Mouse (Mus musculus) midbrain, embryonic 14.5 days (tissue): Measurements from ENCODE around the gene Lamtor2. TPM values are rescaled to one million over a fixed set of nuclear protein-coding genes. Genes with fewer than 3 reads are reported as not detected.

Experiments
- ATAC-seq: fragments of 200-750 bp; cut with Nextera tagmentation; 2 replicates; pipeline ENCODE4 v1.8.0; 2017; ENCODE audit warnings: moderate number of reproducible peaks, moderate library complexity; ENCODE audit not compliant: low FRiP score, low TSS enrichment
- DNase-seq: peaks from one replicate; pipeline ENCODE4 v3.0.0-alpha.2; 2015
- H3K27ac ChIP-seq: fragments of 300-500 bp; sonication (generic); replicated peaks from 2 replicates; pipeline ENCODE4 v1.5.1; 2014; ENCODE audit warnings: mild to moderate bottlenecking, low read depth, low read length, moderate library complexity
- H3K27me3 ChIP-seq: fragments of 300-500 bp; sonication (generic); 2 replicates; pipeline ENCODE4 v1.6.1; 2014; ENCODE audit warnings: low read length, control low read depth, mixed read lengths; ENCODE audit not compliant: control insufficient read depth, insufficient read depth
- H3K36me3 ChIP-seq: fragments of 300-500 bp; sonication (generic); 2 replicates; pipeline ENCODE4 v1.6.1; 2014; ENCODE audit warnings: low read length, control low read depth; ENCODE audit not compliant: control insufficient read depth, insufficient read depth
- H3K4me1 ChIP-seq: fragments of 300-500 bp; sonication (generic); 2 replicates; pipeline ENCODE4 v1.6.1; 2014; ENCODE audit warnings: mild to moderate bottlenecking, antibody characterized with exemption, low read length, control low read depth; ENCODE audit not compliant: control insufficient read depth, insufficient read depth
- H3K4me2 ChIP-seq: fragments of 300-500 bp; sonication (generic); 2 replicates; pipeline ENCODE4 v1.6.1; 2014; ENCODE audit warnings: mild to moderate bottlenecking, low read length, moderate library complexity
- H3K4me3 ChIP-seq: fragments of 300-500 bp; sonication (generic); replicated peaks from 2 replicates; pipeline ENCODE4 v1.5.1; 2014; ENCODE audit warnings: low read depth, low read length
- H3K9ac ChIP-seq: fragments of 300-500 bp; sonication (generic); replicated peaks from 2 replicates; pipeline ENCODE4 v1.6.1; 2014; ENCODE audit warnings: mild to moderate bottlenecking, low read length, moderate library complexity
- H3K9me3 ChIP-seq: fragments of 300-500 bp; sonication (generic); 2 replicates; pipeline ENCODE4 v1.6.1; 2016; ENCODE audit warnings: low read length, control low read depth, mixed read lengths; ENCODE audit not compliant: control insufficient read depth
- WGBS: fragments of 180-500 bp; shearing (Covaris S2); extraction: QIAGEN DNeasy Blood & Tissue Kit; methylation state at CpG from one replicate; pipeline ENCODE4 v1.1.7; 2014; 5-methylcytosine and 5-hydroxymethylcytosine counted together
- polyA plus RNA-seq: library from polyadenylated mRNA; unstranded; fragments of >200 nt; fragmentation: Nextera tagmentation; extraction: Ambion mirVana; gene quantifications from 2 replicates; pipeline ENCODE4 v1.2.1, GENCODE M21; 2014

Gene Lamtor2
- polyA plus RNA-seq, 1 experiment from 2014 or later, result 93.4 TPM

DNA sequence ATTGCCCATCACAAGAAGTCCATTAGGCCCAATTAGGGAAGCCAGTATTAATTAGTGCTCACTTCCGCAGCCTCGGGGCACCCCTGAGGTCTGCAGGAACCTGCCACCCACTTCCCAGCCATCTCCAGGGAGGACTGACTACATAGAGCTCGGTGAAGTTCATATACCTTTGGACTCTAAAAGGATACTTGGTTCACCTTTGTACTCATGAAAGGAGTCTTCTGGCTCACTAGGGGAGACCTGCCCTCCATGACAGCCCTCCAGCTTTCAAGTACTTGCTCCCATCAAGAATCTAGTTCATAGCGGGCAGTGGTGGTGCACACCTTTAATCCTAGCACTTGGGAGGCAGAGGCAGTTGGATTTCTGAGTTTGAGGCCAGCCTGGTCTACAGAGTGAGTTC, 34.5 kb downstream of the Lamtor2 start:
- no peak for DNase-seq
- 91% methylated on average over 4 of the region's 4 CpGs for WGBS

DNA sequence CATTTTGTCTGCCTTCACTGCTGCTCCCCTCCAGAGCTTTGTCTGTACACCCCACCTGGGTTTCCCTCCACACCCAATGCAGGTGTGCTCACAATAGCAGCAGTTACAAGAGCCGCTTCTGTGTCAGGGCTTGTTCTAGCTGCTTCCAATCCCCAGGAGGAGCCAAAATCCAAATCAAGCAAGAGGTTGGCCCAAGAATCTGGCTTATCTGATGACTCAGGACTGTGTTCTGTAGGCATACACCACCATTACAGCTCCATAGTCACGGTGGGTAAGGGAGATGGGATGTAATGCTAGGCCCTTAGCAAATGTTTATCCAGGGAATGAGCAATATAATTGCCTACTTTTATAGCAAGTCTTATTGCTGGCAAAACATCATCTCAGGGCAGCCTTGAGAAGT, 36.5 kb downstream of the Lamtor2 start:
- Histone ChIP-seq H3K9ac (no peak overlapping the region), H3K4me2 (no peak overlapping the region), H3K4me1 (peaks cover 13% of the 10 kb centered on the region; the same call in 1 of the 2 replicates), H3K27ac (no peak overlapping the region), H3K4me3 (no peak overlapping the region), H3K36me3 (no peaks in the 10 kb centered on the region), H3K27me3 (no peaks in the 10 kb centered on the region), H3K9me3 (no peaks in the 10 kb centered on the region)
- 92% methylated on average over 2 of the region's 2 CpGs for WGBS
- ATAC-seq (no peak), DNase-seq (no peak)

More for the DNA sequence above, 34.5 kb downstream of the Lamtor2 start:
- Histone ChIP-seq H3K27ac (no peak overlapping the region), H3K4me3 (no peak overlapping the region), H3K27me3 (no peaks in the 10 kb centered on the region), H3K9ac (no peak overlapping the region), H3K4me1 (peaks cover 2% of the 10 kb centered on the region; the same call in 1 of the 2 replicates), H3K9me3 (no peaks in the 10 kb centered on the region), H3K4me2 (no peak overlapping the region), H3K36me3 (peaks cover 6% of the 10 kb centered on the region; the same call in 1 of the 2 replicates)
- no peak for ATAC-seq

DNA sequence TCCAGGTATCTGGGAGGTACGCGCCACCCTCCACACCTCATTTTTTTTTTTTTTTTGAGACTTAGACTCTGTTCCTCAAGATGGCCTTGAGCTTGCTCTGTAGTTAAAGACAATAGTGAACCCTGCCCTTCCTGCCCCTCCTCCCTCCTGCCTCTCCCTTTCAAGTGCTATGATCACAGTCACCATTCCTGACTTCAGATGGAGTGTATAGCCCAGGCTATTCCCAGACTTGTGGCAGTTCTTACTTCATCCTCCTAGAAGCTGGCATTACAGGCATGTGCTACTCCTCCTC, 37.8 kb downstream of the Lamtor2 start:
- Histone ChIP-seq H3K9ac (no peak overlapping the region), H3K36me3 (no peaks in the 10 kb centered on the region), H3K4me2 (no peak overlapping the region), H3K27ac (no peak overlapping the region), H3K4me3 (no peak overlapping the region), H3K27me3 (no peaks in the 10 kb centered on the region), H3K4me1 (peaks cover 21% of the 10 kb centered on the region; the same call in 1 of the 2 replicates), H3K9me3 (no peaks in the 10 kb centered on the region)
- no peak for DNase-seq
- ATAC-seq, result no peak
- WGBS, result 97% methylated on average over 2 of the region's 2 CpGs

DNA sequence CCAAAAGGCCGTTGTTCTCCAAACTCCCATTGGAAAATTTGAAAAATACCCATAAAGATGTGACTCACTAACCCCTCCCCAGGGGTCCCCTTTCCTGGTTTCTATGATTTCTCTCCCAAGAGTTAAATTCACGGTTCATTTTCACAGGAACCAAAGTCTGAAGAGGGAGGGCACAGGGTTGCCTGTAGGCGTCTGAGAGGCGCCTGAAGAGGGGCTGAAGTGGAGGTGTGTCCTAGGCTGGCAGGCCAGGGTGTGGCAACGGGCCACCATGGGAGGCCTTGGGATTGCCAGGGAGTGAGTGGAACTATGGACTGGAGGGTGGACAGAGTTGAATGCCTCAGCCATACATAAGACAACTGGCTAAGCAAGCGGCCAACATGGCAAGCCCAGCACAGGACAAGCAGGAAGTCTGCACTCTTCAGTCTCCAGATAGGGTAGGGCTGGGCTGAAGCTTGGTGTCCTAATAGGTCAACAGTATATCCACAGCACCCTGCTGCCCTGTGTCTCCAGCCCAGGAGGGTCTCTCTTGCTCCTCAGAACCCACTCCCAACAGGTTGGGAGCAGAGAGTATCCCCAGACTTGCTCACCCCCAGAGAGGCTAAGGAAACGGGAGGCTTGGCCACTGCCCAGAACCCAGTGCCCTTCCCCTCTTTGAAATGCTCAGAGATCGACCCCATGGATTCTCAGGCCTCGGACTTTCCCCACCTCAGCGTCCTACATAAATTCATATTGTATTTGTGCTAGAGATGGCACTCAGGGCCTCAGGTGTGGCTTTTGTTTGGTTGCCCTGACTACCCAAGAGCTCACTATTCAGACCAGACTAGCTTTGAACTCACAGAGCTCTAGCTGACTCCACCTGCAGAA, 38.4 kb downstream of the Lamtor2 start:
- DNase-seq, result no peak

DNA sequence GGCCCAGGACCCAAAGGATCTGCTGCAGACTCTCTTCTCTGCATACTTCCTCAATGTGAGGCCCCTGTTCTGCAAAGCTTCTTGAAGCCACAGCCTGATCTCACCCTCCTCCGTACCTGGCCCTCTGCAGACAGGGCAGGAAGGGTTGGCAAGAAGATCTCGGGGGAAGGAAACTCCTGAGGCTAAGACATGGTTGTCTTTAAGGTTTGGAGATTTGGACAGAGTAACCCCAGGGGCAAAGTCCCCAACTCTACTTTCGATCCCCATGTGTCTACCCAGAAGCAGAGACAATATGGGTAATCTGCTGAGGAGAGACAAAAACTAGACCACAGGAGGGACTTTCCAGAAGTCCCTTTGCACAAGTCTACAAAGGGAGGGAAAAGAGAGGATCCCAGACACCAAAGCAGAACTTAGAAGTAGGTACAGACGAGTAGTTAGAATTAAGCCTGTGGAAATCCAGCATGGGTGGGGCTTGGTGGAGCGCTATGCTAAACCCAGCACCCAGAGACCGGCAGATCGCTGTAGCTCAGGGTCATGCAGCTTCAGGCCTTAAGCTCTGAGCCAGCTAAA, 39.2 kb downstream of the Lamtor2 start:
- Histone ChIP-seq H3K4me3 (no peak overlapping the region), H3K4me2 (no peak overlapping the region), H3K36me3 (no peaks in the 10 kb centered on the region), H3K4me1 (peaks cover 30% of the 10 kb centered on the region), H3K27me3 (no peaks in the 10 kb centered on the region), H3K27ac (no peak overlapping the region), H3K9ac (no peak overlapping the region), H3K9me3 (no peaks in the 10 kb centered on the region)
- DNase-seq (no peak), ATAC-seq (no peak)
- WGBS, result 85% methylated on average over 7 of the region's 7 CpGs

More for the DNA sequence above, 38.4 kb downstream of the Lamtor2 start:
- Histone ChIP-seq H3K27me3 (no peaks in the 10 kb centered on the region), H3K9ac (no peak overlapping the region), H3K4me1 (peaks cover 26% of the 10 kb centered on the region), H3K9me3 (no peaks in the 10 kb centered on the region), H3K4me2 (no peak overlapping the region), H3K36me3 (no peaks in the 10 kb centered on the region), H3K27ac (no peak overlapping the region), H3K4me3 (no peak overlapping the region)
- 85% methylated on average over 10 of the region's 10 CpGs for WGBS
- ATAC-seq, result no peak

DNA sequence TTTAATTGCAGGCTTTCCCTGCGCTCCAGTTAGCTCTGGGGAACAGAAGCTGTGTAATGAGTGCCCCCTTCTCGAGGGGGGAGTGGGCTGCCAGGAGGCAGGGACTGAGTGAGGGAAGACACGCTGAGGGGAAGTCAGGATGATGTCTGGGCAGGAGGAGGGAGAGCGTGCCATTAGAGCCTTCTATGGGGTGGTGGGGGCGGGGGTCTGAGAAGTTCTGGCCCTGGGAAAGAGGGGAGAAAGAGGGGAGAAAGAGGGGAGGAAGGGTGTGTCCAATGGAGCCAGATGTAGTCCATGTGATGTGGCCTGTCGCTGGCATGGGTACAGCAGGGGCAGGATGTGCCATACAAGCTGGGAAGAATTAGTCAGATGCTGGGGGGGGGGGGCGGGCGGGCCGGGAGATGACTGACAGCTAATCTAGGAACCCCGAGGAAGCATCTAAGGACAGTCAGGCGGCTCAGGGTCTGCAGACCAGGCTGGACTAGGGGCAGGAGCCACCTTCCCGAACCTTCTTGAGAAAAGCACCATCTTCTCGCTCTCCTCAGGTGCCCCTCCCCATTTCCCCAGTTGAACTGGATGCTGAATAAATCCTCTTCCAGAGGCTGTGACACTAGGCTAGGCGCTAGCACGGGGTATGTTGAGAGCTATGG, 39.9 kb downstream of the Lamtor2 start:
- WGBS, result 31% methylated on average over 12 of the region's 15 CpGs
- Histone ChIP-seq H3K27ac (no peak overlapping the region), H3K4me2 (peak overlapping the region; percentile 22; the same call in 1 of the 2 replicates), H3K4me1 (peaks cover 30% of the 10 kb centered on the region), H3K36me3 (no peaks in the 10 kb centered on the region), H3K27me3 (no peaks in the 10 kb centered on the region), H3K9ac (no peak overlapping the region), H3K4me3 (no peak overlapping the region), H3K9me3 (no peaks in the 10 kb centered on the region)
- ATAC-seq (no peak), DNase-seq (no peak)

DNA sequence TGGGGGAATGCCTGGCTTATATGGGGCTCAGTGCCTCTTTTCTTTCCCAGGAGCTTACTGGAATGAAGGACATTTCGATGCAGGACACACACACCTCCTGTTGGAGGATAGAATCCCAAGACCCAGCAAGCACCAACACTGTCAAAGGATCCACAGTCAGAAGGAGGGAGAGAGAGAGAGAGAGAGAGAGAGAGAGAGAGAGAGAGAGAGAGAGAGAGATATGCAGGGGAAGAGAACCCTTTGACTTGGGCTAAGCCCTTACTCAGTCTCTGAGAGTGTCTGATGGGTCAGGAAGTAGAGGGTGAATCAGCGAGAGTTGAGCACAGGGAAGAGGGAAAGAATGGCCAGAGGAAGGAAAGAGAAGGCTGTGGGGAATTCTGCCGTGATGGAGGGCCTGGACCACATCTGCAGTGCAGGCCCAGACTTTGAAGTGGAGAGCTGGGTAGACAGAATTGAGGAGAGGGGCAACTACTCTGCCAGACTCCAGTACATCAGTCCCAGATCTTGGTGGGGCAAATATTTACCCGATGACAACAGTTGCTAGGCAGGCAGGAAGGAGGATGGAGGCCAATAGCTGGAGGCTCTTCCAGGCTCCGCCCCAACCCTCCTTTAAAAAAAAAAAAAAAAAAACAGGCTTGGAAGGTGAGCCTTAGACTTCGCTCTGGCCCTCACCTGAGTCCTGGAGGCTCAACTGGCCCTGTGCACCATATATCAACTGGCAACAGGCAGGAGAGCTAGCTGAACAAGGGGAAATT, 40.6 kb downstream of the Lamtor2 start:
- no peak for ATAC-seq
- peaks cover 30% of the 10 kb centered on the region for H3K4me1 ChIP-seq
- no peaks in the 10 kb centered on the region for H3K36me3 ChIP-seq
- DNase-seq, result no peak
- H3K4me2 ChIP-seq, result peak overlapping the region; percentile 22; the same call in 1 of the 2 replicates
- H3K4me3 ChIP-seq, result no peak overlapping the region
- no peak overlapping the region for H3K9ac ChIP-seq
- no peaks in the 10 kb centered on the region for H3K27me3 ChIP-seq
- WGBS, result 30% methylated on average over 6 of the region's 6 CpGs
- H3K9me3 ChIP-seq, result no peaks in the 10 kb centered on the region
- H3K27ac ChIP-seq, result no peak overlapping the region

DNA sequence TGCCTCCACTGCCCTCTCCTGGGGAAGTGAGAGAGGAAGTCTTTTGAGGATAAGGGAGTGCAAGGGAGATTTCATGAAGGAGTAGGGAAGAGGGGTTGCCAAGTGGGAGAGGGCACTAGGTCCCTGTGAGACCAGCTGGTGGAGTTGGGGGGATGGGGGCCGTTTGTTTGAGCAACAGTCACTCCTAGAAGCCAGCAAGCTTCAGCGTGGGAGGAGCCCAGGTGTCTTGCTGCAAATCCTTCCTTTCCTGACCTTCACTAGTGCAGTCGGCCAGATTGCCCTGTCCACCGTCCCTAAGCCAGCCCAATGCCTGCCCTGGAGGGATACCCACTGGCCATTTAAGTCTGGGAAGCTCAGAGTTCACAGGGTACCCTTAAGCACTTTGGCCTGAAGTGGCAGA, 41.3 kb downstream of the Lamtor2 start:
- Histone ChIP-seq H3K9me3 (no peaks in the 10 kb centered on the region), H3K4me1 (peaks cover 30% of the 10 kb centered on the region), H3K4me3 (no peak overlapping the region), H3K9ac (no peak overlapping the region), H3K4me2 (no peak overlapping the region), H3K27me3 (no peaks in the 10 kb centered on the region), H3K36me3 (no peaks in the 10 kb centered on the region), H3K27ac (no peak overlapping the region)
- ATAC-seq (no peak), DNase-seq (no peak)
- 62% methylated on average over 4 of the region's 4 CpGs for WGBS
